8 mouse cellular contexts compared by ENCODE assay signal in genomic region chr5:113930648-113931609, GRCm38 (mm10). TPM values are rescaled to one million over a fixed set of nuclear protein-coding genes. Genes with fewer than 3 reads are reported as not detected.
DNase-seq lines count a peak whose midpoint lies in the region; ATAC-seq and TF ChIP-seq lines count a peak whose summit lies in the region.

No protein-coding gene starts in this region.

- TF ChIP-seq CTCF in testis, adult 2 months (IDR thresholded peaks at IDR 0.05; ENCODE audit: control insufficient read depth, insufficient read depth, insufficient replicate concordance, low read depth, low read length): no peak
- TF ChIP-seq CTCF in kidney, adult 2 months (conservative IDR thresholded peaks at IDR 0.05; ENCODE audit: insufficient read depth, insufficient read length, low read depth, low read length): no peak
- TF ChIP-seq CTCF in lung, postnatal 0 days (IDR thresholded peaks at IDR 0.05): peak; percentile 34

- peaks cover 2% of the 10 kb centered on the region for H3K4me1 ChIP-seq in testis, adult 2 months (ENCODE audit: control insufficient read depth, insufficient read depth, low read length)
- H3K4me1 ChIP-seq in embryonic facial prominence, embryonic 12.5 days: peaks cover 12% of the 10 kb centered on the region
- H3K4me1 ChIP-seq in heart, embryonic 11.5 days (ENCODE audit: control insufficient read depth, insufficient read depth, low read length): peaks cover 23% of the 10 kb centered on the region
- H3K4me1 ChIP-seq in kidney, adult 2 months (ENCODE audit: control insufficient read depth, insufficient read depth, low read length): no peaks in the 10 kb centered on the region
- H3K4me1 ChIP-seq in lung, postnatal 0 days (ENCODE audit: insufficient read depth, low read depth, low read length): peaks cover 8% of the 10 kb centered on the region; the same call in 1 of the 2 replicates
- 0 out of 2 replicates have a peak, but pooled peaks cover 3% of the 10 kb centered on the region for H3K4me1 ChIP-seq in neural tube, embryonic 14.5 days (ENCODE audit: control insufficient read depth, insufficient read depth, low read length)

- peak overlapping the region; percentile 40; the same call in 1 of the 2 replicates for H3K27ac ChIP-seq in testis, adult 2 months (ENCODE audit: control insufficient read depth, insufficient read depth, low read depth, low read length)
- H3K27ac ChIP-seq in embryonic facial prominence, embryonic 12.5 days: peak overlapping the region; percentile 37; the same call in 1 of the 2 replicates
- peak overlapping the region; percentile 63 for H3K27ac ChIP-seq in heart, embryonic 11.5 days (ENCODE audit: low read depth, low read length)
- H3K27ac ChIP-seq in kidney, adult 2 months (ENCODE audit: insufficient read depth, low read depth, low read length): peak overlapping the region; percentile 81
- peak overlapping the region; percentile 82 for H3K27ac ChIP-seq in lung, postnatal 0 days (ENCODE audit: low read length)
- H3K27ac ChIP-seq in neural tube, embryonic 14.5 days (ENCODE audit: low read depth, low read length): 0 out of 2 replicates have a peak overlapping the region, but pooled peaks have one; percentile 30

- whole genome bisulfite sequencing in embryonic facial prominence, embryonic 12.5 days: 34% methylated on average over 18 of the region's 18 CpGs
- WGBS in heart, embryonic 11.5 days (ENCODE audit: insufficient replicate concordance): 32% methylated on average over 18 of the region's 18 CpGs
- 30% methylated on average over 18 of the region's 18 CpGs for WGBS in kidney, adult 2 months
- 26% methylated on average over 18 of the region's 18 CpGs for WGBS in lung, postnatal 0 days
- WGBS in neural tube, embryonic 14.5 days: 19% methylated on average over 17 of the region's 18 CpGs

- H3K9me3 ChIP-seq in embryonic facial prominence, embryonic 12.5 days: no peaks in the 10 kb centered on the region
- H3K9me3 ChIP-seq in heart, embryonic 11.5 days (replicated peaks; ENCODE audit: control insufficient read depth, low read length): peaks cover 3% of the 10 kb centered on the region; the same call in 1 of the 2 replicates
- H3K9me3 ChIP-seq in lung, postnatal 0 days (ENCODE audit: low read length): no peaks in the 10 kb centered on the region; the same call in 1 of the 2 replicates
- H3K9me3 ChIP-seq in neural tube, embryonic 14.5 days (ENCODE audit: control insufficient read depth, low read length): no peaks in the 10 kb centered on the region

- no peak overlapping the region for H3K4me3 ChIP-seq in testis, adult 2 months (ENCODE audit: control insufficient read depth, low read depth, low read length)
- no peak overlapping the region for H3K4me3 ChIP-seq in embryonic facial prominence, embryonic 12.5 days
- no peak overlapping the region for H3K4me3 ChIP-seq in heart, embryonic 11.5 days (ENCODE audit: low read depth, low read length)
- no peak overlapping the region for H3K4me3 ChIP-seq in kidney, adult 2 months (ENCODE audit: insufficient read depth, low read depth, low read length)
- no peak overlapping the region for H3K4me3 ChIP-seq in lung, postnatal 0 days (ENCODE audit: low read depth, low read length)
- H3K4me3 ChIP-seq in neural tube, embryonic 14.5 days (ENCODE audit: low read depth, low read length): no peak overlapping the region

- H3K9ac ChIP-seq in embryonic facial prominence, embryonic 12.5 days: peak overlapping the region; percentile 24; the same call in 1 of the 2 replicates
- peak overlapping the region; percentile 6; the same call in 1 of the 2 replicates for H3K9ac ChIP-seq in heart, embryonic 11.5 days (ENCODE audit: low read depth, low read length)
- no peak overlapping the region for H3K9ac ChIP-seq in lung, postnatal 0 days (replicated peaks; ENCODE audit: low read depth)
- H3K9ac ChIP-seq in neural tube, embryonic 14.5 days (replicated peaks; ENCODE audit: low read depth, low read length): no peak overlapping the region

- no peaks in the 10 kb centered on the region for H3K27me3 ChIP-seq in testis, adult 2 months (ENCODE audit: control insufficient read depth, insufficient read depth, low read length)
- no peaks in the 10 kb centered on the region for H3K27me3 ChIP-seq in embryonic facial prominence, embryonic 12.5 days
- no peaks in the 10 kb centered on the region for H3K27me3 ChIP-seq in heart, embryonic 11.5 days (ENCODE audit: control insufficient read depth, insufficient read depth, low read length)
- H3K27me3 ChIP-seq in kidney, adult 2 months (replicated peaks; ENCODE audit: control insufficient read depth, insufficient read depth, low read length): no peaks in the 10 kb centered on the region
- H3K27me3 ChIP-seq in lung, postnatal 0 days (replicated peaks; ENCODE audit: insufficient read depth, low read length): no peaks in the 10 kb centered on the region
- H3K27me3 ChIP-seq in neural tube, embryonic 14.5 days (ENCODE audit: control insufficient read depth, insufficient read depth, low read length): no peaks in the 10 kb centered on the region

- no peak for TF ChIP-seq POLR2A in testis, adult 2 months (IDR thresholded peaks at IDR 0.05; ENCODE audit: control insufficient read depth, low read depth, low read length)
- no peak for TF ChIP-seq POLR2A in kidney, adult 2 months (IDR thresholded peaks at IDR 0.05; ENCODE audit: low read depth, low read length)

- H3K4me2 ChIP-seq in embryonic facial prominence, embryonic 12.5 days (replicated peaks): peak overlapping the region; percentile 32
- peak overlapping the region; percentile 15; the same call in 1 of the 2 replicates for H3K4me2 ChIP-seq in heart, embryonic 11.5 days
- H3K4me2 ChIP-seq in lung, postnatal 0 days (replicated peaks; ENCODE audit: low read depth, low read length): peak overlapping the region; percentile 25; the same call in 1 of the 2 replicates
- H3K4me2 ChIP-seq in neural tube, embryonic 14.5 days (ENCODE audit: low read depth, low read length): no peak overlapping the region

- DNase-seq in testis, postnatal 10 days (ENCODE audit: low spot score): no peak
- peak; percentile 69 for DNase-seq in kidney, adult 2 months
- peak; percentile 90 for DNase-seq in lung, postnatal 0 days (ENCODE audit: low spot score)
- no peak for DNase-seq in spleen, postnatal 36 days (ENCODE audit: low spot score in 2 of 2)

- peak; percentile 81 for TF ChIP-seq EP300 in lung, postnatal 0 days (IDR thresholded peaks at IDR 0.05)

- no peak for ATAC-seq in embryonic facial prominence, embryonic 12.5 days (ENCODE audit: insufficient number of reproducible peaks, insufficient read depth, low FRiP score, low TSS enrichment)
- no peak for ATAC-seq in heart, embryonic 11.5 days (replicated peaks; ENCODE audit: insufficient number of reproducible peaks, low FRiP score, low TSS enrichment)
- peak; percentile 94 for ATAC-seq in lung, postnatal 0 days
- peak; percentile 34; the same call in 1 of the 2 replicates for ATAC-seq in neural tube, embryonic 14.5 days (ENCODE audit: low read depth)

- no peaks in the 10 kb centered on the region for H3K36me3 ChIP-seq in testis, adult 2 months (ENCODE audit: control insufficient read depth, insufficient read depth, low read length)
- H3K36me3 ChIP-seq in embryonic facial prominence, embryonic 12.5 days: 0 out of 2 replicates have a peak, but pooled peaks cover 5% of the 10 kb centered on the region
- no peaks in the 10 kb centered on the region for H3K36me3 ChIP-seq in heart, embryonic 11.5 days (ENCODE audit: control insufficient read depth, insufficient read depth, low read length)
- H3K36me3 ChIP-seq in kidney, adult 2 months (ENCODE audit: control insufficient read depth, insufficient read depth, low read length): no peaks in the 10 kb centered on the region
- no peaks in the 10 kb centered on the region for H3K36me3 ChIP-seq in lung, postnatal 0 days (ENCODE audit: insufficient read depth, low read length)
- H3K36me3 ChIP-seq in neural tube, embryonic 14.5 days (ENCODE audit: control insufficient read depth, insufficient read depth, low read length): no peaks in the 10 kb centered on the region

RNA-seq across cellular contexts. Expression of gene Coro1c, which starts 22.4 kb away (rescaled TPM):
- 12.9 and 13.2 TPM in 2 replicates for polyA plus RNA-seq in testis, adult 2 months (2012; rRNA removed)
- polyA plus RNA-seq in embryonic facial prominence, embryonic 12.5 days (2016; fragmentation: Nextera tagmentation; extraction: Ambion mirVana): 123 and 127 TPM in 2 replicates
- 113 and 140 TPM in 2 replicates for polyA plus RNA-seq in heart, embryonic 11.5 days (2014; fragmentation: Nextera tagmentation; extraction: Ambion mirVana)
- 43.1 and 43.5 TPM in 2 replicates for polyA plus RNA-seq in kidney, adult 2 months (2012; rRNA removed)
- polyA plus RNA-seq in lung, postnatal 0 days (2015; fragmentation: Nextera tagmentation; extraction: Ambion mirVana): 102 and 115 TPM in 2 replicates
- 148 and 188 TPM in 2 replicates for polyA plus RNA-seq in neural tube, embryonic 14.5 days (2014; fragmentation: Nextera tagmentation; extraction: Ambion mirVana)

Comparison
In these comparisons a context has a peak if more than half of its experiments do, and no peak if none do; other contexts are left out.
1. H3K27ac ChIP-seq: peak in every context shown above with its lines; median percentile 82 in lung, postnatal 0 days; 81 in kidney, adult 2 months; 63 in heart, embryonic 11.5 days; 40 in testis, adult 2 months; 37 in embryonic facial prominence, embryonic 12.5 days; 30 in neural tube, embryonic 14.5 days.
2. DNase-seq: peak in kidney, adult 2 months (single experiment) and lung, postnatal 0 days (single experiment); none in testis, postnatal 10 days (single experiment) and spleen, postnatal 36 days (0 of 2).
3. ATAC-seq: peak in lung, postnatal 0 days (single experiment) and neural tube, embryonic 14.5 days (single experiment); none in embryonic facial prominence, embryonic 12.5 days (single experiment) and heart, embryonic 11.5 days (single experiment).
4. H3K9ac ChIP-seq: peak in embryonic facial prominence, embryonic 12.5 days (single experiment) and heart, embryonic 11.5 days (single experiment); none in lung, postnatal 0 days (single experiment) and neural tube, embryonic 14.5 days (single experiment).